Mouse (Mus musculus) intestine, embryonic 14.5 days (tissue): Measurements from ENCODE around the gene Tbxas1. TPM values are rescaled to one million over a fixed set of nuclear protein-coding genes. Genes with fewer than 3 reads are reported as not detected.

Source experiments
- ATAC-seq: fragments of 200-750 bp; cut with Nextera tagmentation; replicated peaks from 2 replicates; pipeline ENCODE4 v1.8.0; 2017; ENCODE audit warnings: low read depth, moderate number of reproducible peaks, moderate TSS enrichment, moderate library complexity; ENCODE audit not compliant: low FRiP score, low TSS enrichment
- DNase-seq: peaks from one replicate; pipeline ENCODE4 v3.0.0-alpha.2; 2018; ENCODE audit warnings: low spot score
- H3K27ac ChIP-seq: fragments of 300-500 bp; sonication (generic); 2 replicates; pipeline ENCODE4 v1.5.1; 2014; ENCODE audit warnings: low read depth, mild to moderate bottlenecking, control low read depth
- H3K27me3 ChIP-seq: fragments of 300-500 bp; sonication (generic); replicated peaks from 2 replicates; pipeline ENCODE4 v1.6.1; 2014; ENCODE audit warnings: low read length, control low read depth; ENCODE audit not compliant: control insufficient read depth, insufficient read depth
- H3K36me3 ChIP-seq: fragments of 300-500 bp; sonication (generic); 2 replicates; pipeline ENCODE4 v1.6.1; 2014; ENCODE audit warnings: low read length, control low read depth; ENCODE audit not compliant: control insufficient read depth, insufficient read depth
- H3K4me1 ChIP-seq: fragments of 300-500 bp; sonication (generic); replicated peaks from 2 replicates; pipeline ENCODE4 v1.6.1; 2014; ENCODE audit warnings: low read length, control low read depth, mixed read lengths; ENCODE audit not compliant: control insufficient read depth, insufficient read depth
- H3K4me2 ChIP-seq: fragments of 300-500 bp; sonication (generic); 2 replicates; pipeline ENCODE4 v1.6.1; 2014; ENCODE audit warnings: low read length
- H3K4me3 ChIP-seq: fragments of 300-500 bp; sonication (generic); 2 replicates; pipeline ENCODE4 v1.5.1; 2014; ENCODE audit warnings: low read depth, low read length, control low read depth, mixed read lengths
- H3K9ac ChIP-seq: fragments of 300-500 bp; sonication (generic); 2 replicates; pipeline ENCODE4 v1.6.1; 2014; ENCODE audit warnings: mild to moderate bottlenecking, low read length
- H3K9me3 ChIP-seq: fragments of 300-500 bp; sonication (generic); 2 replicates; pipeline ENCODE4 v1.6.1; 2016; ENCODE audit warnings: low read length, control low read depth; ENCODE audit not compliant: control insufficient read depth
- WGBS: fragments of 180-500 bp; shearing (Covaris S2); extraction: QIAGEN DNeasy Blood & Tissue Kit; methylation state at CpG from one replicate; pipeline ENCODE4 v1.1.7; 2014; 5-methylcytosine and 5-hydroxymethylcytosine counted together
- polyA plus RNA-seq: library from polyadenylated mRNA; unstranded; fragments of >200 nt; fragmentation: Nextera tagmentation; extraction: Ambion mirVana; gene quantifications from 2 replicates; pipeline ENCODE4 v1.2.1, GENCODE M21; 2014

Gene Tbxas1
- polyA plus RNA-seq, 1 experiment from 2014 or later: 2.1 TPM

GRCm38 (mm10) chr6:38838061-38838460 is 37.1 kb upstream of the Tbxas1 start:
- Histone ChIP-seq H3K9me3 (no peaks in the 10 kb centered on the region), H3K4me1 (peaks cover 6% of the 10 kb centered on the region), H3K27ac (no peak overlapping the region), H3K27me3 (no peaks in the 10 kb centered on the region), H3K9ac (no peak overlapping the region), H3K4me3 (no peak overlapping the region), H3K36me3 (0 out of 2 replicates have a peak, but pooled peaks cover 9% of the 10 kb centered on the region), H3K4me2 (no peak overlapping the region)
- peak; percentile 13 for DNase-seq
- no peak for ATAC-seq
- WGBS: 77% methylated on average over 4 of the region's 4 CpGs

- WGBS: 70% methylated on average over 4 of the region's 4 CpGs
- Histone ChIP-seq H3K36me3 (0 out of 2 replicates have a peak, but pooled peaks cover 9% of the 10 kb centered on the region), H3K4me3 (no peak overlapping the region), H3K27me3 (no peaks in the 10 kb centered on the region), H3K4me1 (0 out of 2 replicates have a peak, but pooled peaks cover 4% of the 10 kb centered on the region), H3K9me3 (no peaks in the 10 kb centered on the region), H3K27ac (no peak overlapping the region), H3K4me2 (no peak overlapping the region), H3K9ac (no peak overlapping the region)
- DNase-seq (no peak), ATAC-seq (no peak)
Measured at GRCm38 (mm10) chr6:38839891-38840290, 35.3 kb upstream of the Tbxas1 start.

GRCm38 (mm10) chr6:38840380-38840779 is 34.8 kb upstream of the Tbxas1 start:
- no peak overlapping the region for H3K4me2 ChIP-seq
- H3K27ac ChIP-seq: no peak overlapping the region
- H3K4me1 ChIP-seq: 0 out of 2 replicates have a peak, but pooled peaks cover 4% of the 10 kb centered on the region
- no peaks in the 10 kb centered on the region for H3K27me3 ChIP-seq
- ATAC-seq: no peak
- no peak for DNase-seq
- H3K9ac ChIP-seq: no peak overlapping the region
- no peaks in the 10 kb centered on the region for H3K9me3 ChIP-seq
- H3K36me3 ChIP-seq: 0 out of 2 replicates have a peak, but pooled peaks cover 9% of the 10 kb centered on the region
- 71% methylated on average over 2 of the region's 2 CpGs for WGBS
- H3K4me3 ChIP-seq: no peak overlapping the region

DNA sequence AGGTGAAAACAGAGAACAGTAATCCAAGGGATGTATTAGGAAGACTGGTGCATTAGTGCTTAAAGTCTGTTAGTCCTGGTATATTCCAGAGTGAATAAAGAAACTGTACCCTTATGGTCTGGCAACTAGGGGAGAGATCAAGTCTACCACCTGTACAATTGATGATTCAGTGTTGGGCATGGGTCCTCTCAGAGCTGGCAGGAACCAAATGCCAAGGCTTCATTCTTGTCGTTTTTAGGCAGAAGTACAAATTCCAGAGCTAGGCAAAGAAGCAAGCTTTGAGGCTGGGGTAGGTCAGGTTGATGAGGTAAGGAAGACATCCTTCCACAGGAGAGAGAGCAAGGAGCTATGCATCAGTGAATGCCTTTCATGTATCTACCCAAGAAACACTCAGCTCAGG is 34.4 kb upstream of the Tbxas1 start:
- H3K4me2 ChIP-seq: no peak overlapping the region
- H3K27ac ChIP-seq: no peak overlapping the region
- no peak overlapping the region for H3K9ac ChIP-seq
- no peaks in the 10 kb centered on the region for H3K9me3 ChIP-seq
- H3K4me1 ChIP-seq: peaks cover 6% of the 10 kb centered on the region; the same call in 1 of the 2 replicates
- DNase-seq: no peak
- no peaks in the 10 kb centered on the region for H3K27me3 ChIP-seq
- WGBS: 76% methylated on average over 1 of the region's 1 CpGs
- H3K4me3 ChIP-seq: no peak overlapping the region
- ATAC-seq: no peak
- 0 out of 2 replicates have a peak, but pooled peaks cover 9% of the 10 kb centered on the region for H3K36me3 ChIP-seq

- Histone ChIP-seq H3K9ac (no peak overlapping the region), H3K4me3 (no peak overlapping the region), H3K27ac (no peak overlapping the region), H3K4me1 (peaks cover 13% of the 10 kb centered on the region), H3K4me2 (no peak overlapping the region), H3K27me3 (no peaks in the 10 kb centered on the region), H3K36me3 (0 out of 2 replicates have a peak, but pooled peaks cover 9% of the 10 kb centered on the region), H3K9me3 (no peaks in the 10 kb centered on the region)
- 83% methylated on average over 3 of the region's 3 CpGs for WGBS
- DNase-seq (no peak), ATAC-seq (no peak)
Measured at GRCm38 (mm10) chr6:38841551-38841950, 33.7 kb upstream of the Tbxas1 start.

GRCm38 (mm10) chr6:38845117-38845516 is 30.1 kb upstream of the Tbxas1 start:
- Histone ChIP-seq H3K4me1 (peaks cover 38% of the 10 kb centered on the region), H3K27me3 (no peaks in the 10 kb centered on the region), H3K4me3 (no peak overlapping the region), H3K27ac (no peak overlapping the region), H3K4me2 (no peak overlapping the region), H3K9ac (no peak overlapping the region), H3K9me3 (no peaks in the 10 kb centered on the region), H3K36me3 (0 out of 2 replicates have a peak, but pooled peaks cover 5% of the 10 kb centered on the region)
- WGBS: 89% methylated on average over 1 of the region's 1 CpGs
- DNase-seq (peak; percentile 38), ATAC-seq (no peak)

DNA sequence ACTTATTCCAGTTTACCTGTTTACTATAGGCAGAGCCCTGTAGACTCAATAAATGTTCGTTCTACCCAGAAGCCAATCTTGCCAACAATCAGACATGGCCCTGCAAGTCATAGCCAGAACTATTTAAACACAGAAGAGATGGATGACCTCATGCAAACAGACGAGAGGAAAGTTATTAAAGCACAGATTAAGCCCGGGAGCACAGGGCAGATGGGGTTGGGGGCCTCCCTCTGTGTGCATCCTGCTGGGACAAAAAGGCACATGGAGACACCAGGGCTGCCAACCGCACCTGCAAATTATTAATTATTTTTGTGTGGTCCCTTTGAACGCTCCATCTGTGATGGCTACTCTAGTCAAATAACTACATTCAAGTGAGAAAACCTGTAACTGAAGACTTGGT is 29.3 kb upstream of the Tbxas1 start:
- Histone ChIP-seq H3K27ac (no peak overlapping the region), H3K4me2 (no peak overlapping the region), H3K4me3 (no peak overlapping the region), H3K4me1 (peaks cover 37% of the 10 kb centered on the region), H3K27me3 (no peaks in the 10 kb centered on the region), H3K36me3 (0 out of 2 replicates have a peak, but pooled peaks cover 4% of the 10 kb centered on the region), H3K9me3 (no peaks in the 10 kb centered on the region), H3K9ac (no peak overlapping the region)
- DNase-seq: peak; percentile 28
- no peak for ATAC-seq
- 56% methylated on average over 5 of the region's 5 CpGs for WGBS

DNA sequence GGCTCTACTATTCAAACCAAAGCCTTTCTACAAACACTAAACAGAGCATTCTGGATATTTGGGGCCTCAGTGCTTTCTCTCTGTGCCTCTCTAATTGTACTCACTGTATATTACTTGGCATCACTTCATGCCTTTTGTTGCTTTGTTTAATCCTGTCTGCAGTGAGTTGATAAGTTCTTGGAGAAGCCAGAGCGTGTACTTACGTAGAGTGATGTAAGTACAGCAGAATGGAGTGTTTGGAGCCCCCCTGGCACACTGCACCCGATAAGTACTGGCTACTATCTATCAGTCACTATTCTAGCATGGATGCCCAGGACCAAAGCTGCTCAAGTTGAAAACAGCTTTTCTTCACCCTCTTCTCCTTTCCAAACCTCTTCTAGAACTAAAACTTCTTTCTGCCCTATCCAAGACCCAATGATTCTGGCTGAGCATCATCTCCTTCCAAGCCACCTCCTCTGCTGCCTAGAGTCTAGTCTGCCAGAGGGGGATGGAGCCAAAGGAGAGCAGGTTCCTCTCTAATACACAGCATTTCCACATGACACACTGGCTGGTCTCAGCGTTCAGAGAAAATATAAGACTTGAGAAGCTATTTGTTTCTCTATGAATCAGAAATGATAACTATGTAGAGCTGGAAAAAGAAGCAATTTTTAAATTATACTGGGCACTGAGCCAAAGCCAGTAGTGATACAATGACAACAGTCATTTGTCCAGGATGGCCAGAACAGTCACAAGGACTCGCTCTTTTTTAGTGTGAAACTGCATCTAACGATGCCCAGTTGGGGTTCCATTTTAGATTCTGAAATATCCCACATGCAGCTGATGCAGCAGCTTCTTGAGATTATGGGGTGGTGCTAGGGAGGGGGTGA is 28.6 kb upstream of the Tbxas1 start:
- DNase-seq: no peak
- Histone ChIP-seq H3K36me3 (no peaks in the 10 kb centered on the region), H3K4me1 (peaks cover 37% of the 10 kb centered on the region), H3K27me3 (no peaks in the 10 kb centered on the region), H3K4me2 (no peak overlapping the region), H3K27ac (no peak overlapping the region), H3K9ac (no peak overlapping the region), H3K9me3 (no peaks in the 10 kb centered on the region), H3K4me3 (no peak overlapping the region)
- WGBS: 74% methylated on average over 6 of the region's 6 CpGs
- ATAC-seq: no peak
